Mouse (Mus musculus): ENCODE results near the gene Col7a1.

- no peak for TF ChIP-seq CTCF (IDR thresholded peaks at IDR 0.05; ENCODE audit: low read depth, low read length)
- no peak for TF ChIP-seq POLR2A (IDR thresholded peaks at IDR 0.05; ENCODE audit: borderline replicate concordance, low read depth, low read length)
Measured at GRCm38 (mm10) chr9:108928424-108928823, 25.0 kb upstream of the Col7a1 start.
